Mouse (Mus musculus): ENCODE measurements around the gene B3galt2.
"Not testable (repeated sequence)": the region's sequence is repeated elsewhere in the genome, so short reads cannot be mapped to it uniquely, and the experiment has no call there.

Gene B3galt2

DNA sequence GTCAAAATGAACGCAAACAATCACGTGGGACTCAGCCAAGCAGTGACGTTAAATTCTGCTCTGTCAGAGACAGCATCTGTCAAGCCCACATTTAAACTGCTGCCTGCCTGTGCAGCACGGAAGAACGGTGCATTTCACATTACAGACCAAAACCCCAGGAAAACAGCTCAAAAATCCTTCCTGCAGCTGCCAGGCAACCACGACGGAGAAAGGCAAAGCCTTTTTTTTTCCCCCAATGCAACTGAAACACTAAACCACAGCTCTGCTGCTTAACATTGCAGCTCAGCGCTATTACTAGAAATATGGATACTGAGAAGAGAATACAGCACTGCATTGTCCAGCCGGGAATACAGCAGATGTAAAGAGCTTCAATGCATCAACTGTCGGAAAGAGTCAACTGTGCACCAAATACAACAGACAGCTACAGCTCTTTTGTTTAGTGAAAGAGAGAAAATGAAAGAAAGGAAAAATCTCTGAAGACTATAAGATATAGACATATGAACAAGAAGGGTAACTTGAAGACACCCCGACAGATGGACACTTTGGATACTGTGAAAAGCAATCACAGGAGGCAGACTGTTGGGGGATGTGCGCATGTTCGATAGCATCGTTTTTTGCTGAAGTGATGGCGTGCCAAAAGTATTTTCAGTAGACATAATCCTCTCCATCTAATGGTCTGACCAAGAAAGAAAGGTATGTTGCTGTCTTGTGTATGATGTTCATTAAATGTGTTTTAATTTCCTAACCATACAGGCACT, at the start of gene B3galt2:
B3galt2 (plus strand) TSS at position 15 of the 758 bp plus-strand sequence.
- DNase-seq (ENCODE audit: extremely low read depth, insufficient read length, low spot score), result no peak

DNA sequence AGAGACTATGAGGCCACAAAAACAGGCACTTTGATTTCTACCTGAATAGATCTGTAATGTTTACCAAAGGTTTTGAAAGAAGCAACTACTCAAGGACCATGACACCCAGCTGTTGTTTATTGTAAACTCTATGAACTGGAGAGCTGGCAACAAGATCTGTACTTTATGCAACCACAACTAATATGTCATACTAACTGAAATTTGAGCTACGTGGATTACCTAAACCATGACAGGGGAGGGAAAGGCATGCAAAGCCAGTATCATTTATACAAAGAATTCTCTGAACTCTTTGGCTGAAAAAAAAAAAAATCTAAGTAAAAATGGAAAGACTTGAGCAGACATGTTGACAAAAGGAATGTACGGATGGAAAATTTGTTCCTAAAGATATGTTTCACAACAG, 43.6 kb upstream of the B3galt2 start:
- DNase-seq (ENCODE audit: extremely low read depth, insufficient read length, low spot score), result no peak

DNA sequence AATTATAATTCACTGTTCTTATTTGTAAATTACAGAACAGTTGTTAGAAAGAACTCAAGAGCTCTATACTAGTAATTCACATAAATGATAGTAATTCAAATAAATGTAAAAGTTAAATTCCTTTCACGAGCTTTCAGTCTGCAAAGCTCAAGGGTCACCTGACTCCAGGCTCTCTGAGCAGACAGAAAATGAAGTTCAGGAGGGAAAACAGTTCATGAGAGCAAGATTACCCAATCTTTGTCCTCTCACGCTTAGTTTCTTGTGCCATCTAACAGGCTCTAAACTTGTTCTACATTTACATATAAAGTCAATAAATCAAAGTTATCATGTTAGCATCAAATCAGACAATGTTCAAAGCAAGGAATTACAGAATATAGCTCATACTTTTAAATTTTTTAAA, 31.6 kb upstream of the B3galt2 start:
- no peak for DNase-seq (ENCODE audit: extremely low read depth, insufficient read length, low spot score)

DNA sequence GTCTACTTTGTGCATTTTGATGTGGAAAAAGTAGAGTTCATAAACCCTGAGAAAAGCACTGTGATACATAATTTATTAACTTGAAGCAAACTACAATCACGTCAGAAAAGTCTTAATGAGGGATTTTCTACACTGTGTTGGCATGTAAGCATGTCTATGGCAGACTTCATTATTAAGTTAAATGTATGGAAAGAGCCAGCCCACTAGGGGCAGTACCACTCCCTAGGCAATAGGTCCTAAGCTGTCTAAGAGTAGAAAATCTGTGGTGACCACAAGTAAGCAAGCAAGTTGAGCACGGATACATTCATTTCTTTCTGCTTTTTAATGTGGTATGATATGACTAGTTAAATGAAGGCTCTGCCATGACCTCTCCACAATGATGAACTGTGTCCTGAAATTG, 27.6 kb upstream of the B3galt2 start:
- no peak for DNase-seq (ENCODE audit: extremely low read depth, insufficient read length, low spot score)

DNA sequence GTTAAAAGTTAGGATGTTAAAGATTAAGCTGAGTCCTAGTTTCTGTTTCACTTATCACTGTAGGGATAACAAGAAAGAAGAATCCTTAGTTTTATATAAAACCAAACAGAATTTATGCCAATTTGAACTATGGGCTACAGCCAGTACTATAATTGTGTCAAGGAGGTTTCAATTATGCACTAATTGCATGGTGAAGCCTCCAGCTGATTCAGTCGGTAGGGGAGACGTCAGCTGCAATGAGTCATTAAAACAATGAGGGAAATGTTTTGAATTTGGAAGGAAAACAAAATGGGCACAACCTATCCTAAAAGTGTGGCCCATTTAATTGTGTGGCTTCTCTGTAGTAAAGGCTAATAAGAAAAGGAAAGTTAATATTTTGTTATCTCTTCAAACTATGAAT, 20.7 kb upstream of the B3galt2 start:
- no peak for DNase-seq (ENCODE audit: extremely low read depth, insufficient read length, low spot score)

DNA sequence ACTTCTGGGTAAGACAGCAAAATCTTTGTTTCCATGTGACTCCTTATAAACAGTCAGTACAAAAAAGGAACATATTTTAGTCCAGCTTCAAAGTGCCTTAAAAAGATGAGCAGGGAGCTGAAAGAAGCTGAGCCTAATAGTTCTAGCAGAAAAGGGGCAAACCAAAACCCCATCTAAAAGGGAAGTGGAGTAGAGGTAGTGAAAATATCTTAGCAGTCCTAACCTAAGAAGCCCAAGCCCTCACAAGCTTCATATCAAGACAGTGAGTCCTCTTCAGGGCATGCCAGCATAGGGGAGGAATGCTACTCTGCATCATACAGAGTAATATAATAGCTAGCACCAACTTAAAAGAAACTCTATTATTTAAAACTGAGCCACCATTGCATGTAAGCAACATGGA, 18.5 kb upstream of the B3galt2 start:
- no peak for DNase-seq (ENCODE audit: extremely low read depth, insufficient read length, low spot score)

DNA sequence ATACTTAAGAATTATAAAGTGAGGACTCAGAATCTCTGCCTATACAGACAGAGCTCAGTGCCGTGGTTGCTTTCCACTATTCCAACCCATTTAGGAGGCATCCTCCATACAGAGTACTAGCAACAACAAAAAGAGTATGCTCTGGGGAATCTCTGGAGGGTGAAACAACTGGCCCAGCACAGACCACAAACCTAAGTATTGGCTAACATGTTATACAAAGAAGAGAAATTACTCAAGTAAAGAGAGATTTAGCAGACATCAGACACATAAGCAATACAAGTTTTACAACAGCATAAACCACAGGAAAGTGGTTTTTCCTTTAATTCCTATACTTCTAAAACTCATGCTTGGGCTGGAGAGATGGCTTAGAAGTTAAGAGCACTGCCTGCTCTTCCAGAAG, 17.8 kb upstream of the B3galt2 start:
- DNase-seq (ENCODE audit: extremely low read depth, insufficient read length, low spot score), result no peak

DNA sequence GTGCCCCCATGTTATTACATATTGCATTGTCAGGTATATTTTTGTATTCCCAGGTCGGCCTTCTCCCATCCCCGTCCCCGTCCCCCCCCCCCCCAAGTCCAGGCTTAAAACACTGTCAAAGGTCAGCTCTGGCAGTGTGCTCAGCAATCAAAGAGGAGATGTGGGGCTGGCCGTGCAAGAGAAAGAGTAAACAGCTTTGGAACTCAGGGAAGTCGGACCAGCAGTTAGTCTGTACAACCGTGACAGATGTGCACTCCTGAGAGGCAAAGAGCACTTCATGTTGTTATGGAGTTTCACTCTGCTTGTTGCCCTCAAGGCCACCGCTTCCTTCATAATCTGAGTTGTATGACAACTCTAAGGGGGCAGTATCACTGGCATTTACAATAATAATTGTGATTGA, 9.1 kb upstream of the B3galt2 start:
- no peak for DNase-seq (ENCODE audit: extremely low read depth, insufficient read length, low spot score)

DNA sequence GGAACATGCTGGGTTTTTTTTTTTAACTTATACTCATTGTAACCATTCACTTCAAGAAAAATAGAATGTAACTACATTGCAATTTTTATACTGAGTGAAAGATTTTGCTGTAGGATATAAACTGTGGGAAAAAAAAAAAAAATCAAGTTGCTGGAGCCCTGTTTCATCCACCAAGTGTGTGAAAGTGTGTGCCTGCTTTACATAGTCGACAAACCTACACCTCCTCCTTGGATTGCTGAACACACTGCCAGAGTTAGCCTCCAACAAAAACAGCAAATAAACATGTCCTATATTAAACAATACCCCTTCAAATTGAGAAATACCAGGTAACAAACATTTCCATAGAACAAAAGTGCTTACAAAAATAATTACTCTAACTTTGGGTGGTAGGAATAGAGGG, 8.1 kb upstream of the B3galt2 start:
- DNase-seq (ENCODE audit: extremely low read depth, insufficient read length, low spot score), result no peak

DNA sequence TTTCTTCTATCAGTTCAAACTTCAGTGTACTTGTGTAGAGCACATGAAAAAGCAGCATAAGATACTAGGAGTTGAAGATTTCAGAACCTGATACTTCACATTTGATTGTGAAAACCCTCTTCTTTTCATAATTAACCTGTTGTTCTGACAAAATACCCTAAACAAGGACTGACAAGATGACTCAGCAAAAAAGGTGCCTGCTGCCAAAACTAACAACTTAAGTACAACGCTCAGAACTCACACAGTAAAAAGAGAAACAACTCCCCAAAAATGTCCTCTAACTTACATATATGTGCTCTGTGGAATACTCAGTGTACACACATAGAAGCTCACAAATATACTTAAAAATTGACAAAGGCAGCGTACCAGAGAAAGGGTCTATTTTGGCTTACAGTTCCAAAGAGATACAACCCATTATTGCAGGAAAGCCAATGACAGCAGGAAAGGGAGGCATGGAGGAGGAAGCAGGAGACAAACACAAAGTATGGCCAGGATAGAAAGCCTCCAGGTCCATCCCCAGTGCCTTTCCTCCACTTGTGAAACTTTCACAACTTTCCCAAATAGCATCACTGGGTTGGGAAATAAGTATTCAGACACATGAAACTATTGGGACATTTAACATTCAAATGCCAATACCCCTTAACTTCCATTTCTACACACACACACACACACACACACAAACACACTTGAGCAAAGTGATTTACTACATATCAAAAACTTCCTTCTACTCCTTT, 7.4 kb upstream of the B3galt2 start:
- no peak for DNase-seq (ENCODE audit: extremely low read depth, insufficient read length, low spot score)

DNA sequence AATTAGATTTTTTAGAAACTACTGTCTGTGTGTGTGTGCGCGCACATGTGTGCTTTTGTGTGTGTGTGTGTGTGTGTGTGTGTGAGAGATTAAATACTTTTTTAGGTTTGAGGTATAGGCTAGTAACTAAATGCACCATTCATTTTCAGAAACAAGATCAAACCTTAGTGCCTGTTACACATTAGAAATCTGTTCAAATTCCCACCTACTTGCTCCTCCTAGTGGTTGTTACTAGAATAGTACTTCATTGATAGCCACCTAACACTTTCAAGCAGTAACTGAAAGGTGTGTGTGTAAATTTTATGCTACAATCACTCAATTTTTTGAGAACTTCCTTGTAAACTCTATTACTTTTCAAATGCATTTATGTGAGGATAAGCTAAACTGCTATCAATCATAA, 3.8 kb downstream of the B3galt2 start:
- DNase-seq (ENCODE audit: extremely low read depth, insufficient read length, low spot score), result no peak

DNA sequence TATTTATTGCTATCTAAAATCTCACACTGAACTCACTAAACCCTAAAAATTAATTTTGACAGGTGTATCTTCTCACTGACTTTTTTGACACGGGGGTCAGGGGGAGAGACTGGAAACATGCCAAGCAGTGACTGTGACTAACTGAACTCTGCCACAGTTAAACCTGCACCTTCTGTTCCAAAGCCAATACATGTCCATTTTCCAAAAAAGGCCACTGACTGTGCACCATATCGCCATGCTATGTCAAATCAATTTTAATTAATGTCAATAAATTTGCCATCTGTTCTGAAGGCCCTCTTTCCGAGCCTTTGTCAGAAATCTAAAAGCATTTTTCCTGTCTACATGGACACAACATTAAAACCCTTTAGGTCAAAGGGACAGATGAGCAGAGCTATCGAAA, 4.9 kb downstream of the B3galt2 start:
- DNase-seq (ENCODE audit: extremely low read depth, insufficient read length, low spot score), result no peak

DNA sequence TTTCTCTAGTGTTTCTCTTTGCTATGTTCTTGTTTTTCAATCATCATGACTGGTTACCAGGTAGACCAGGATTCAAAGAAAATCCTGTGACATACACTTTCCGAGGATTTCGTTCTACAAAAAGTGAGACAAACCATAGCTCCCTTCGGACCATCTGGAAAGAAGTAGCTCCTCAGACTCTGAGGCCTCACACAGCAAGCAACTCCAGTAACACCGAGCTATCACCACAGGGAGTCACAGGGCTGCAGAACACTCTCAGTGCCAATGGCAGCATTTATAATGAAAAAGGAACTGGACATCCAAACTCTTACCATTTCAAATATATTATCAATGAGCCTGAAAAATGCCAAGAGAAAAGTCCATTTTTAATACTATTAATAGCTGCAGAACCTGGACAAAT, 5.8 kb downstream of the B3galt2 start:
- no peak for DNase-seq (ENCODE audit: extremely low read depth, insufficient read length, low spot score)

DNA sequence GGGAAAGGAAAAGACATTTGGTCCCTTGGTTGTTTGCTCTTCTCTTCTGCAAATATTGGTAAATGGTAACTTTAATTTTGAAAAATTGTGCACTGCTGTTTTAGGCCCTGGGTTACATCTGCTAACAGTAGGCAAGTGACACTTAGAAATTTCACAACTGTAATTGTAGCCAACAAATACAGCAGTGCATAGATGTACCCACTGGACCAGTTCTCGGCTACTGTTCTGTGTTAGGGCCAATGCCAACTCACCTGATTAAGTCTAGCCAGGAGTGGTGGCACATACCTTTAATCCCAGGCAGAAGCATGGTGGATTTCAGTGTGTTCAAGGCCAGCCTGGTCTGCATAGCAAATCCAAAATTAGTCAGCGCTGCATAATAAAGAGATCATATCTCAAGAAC, 9.9 kb downstream of the B3galt2 start:
- no peak for DNase-seq (ENCODE audit: extremely low read depth, insufficient read length, low spot score)

DNA sequence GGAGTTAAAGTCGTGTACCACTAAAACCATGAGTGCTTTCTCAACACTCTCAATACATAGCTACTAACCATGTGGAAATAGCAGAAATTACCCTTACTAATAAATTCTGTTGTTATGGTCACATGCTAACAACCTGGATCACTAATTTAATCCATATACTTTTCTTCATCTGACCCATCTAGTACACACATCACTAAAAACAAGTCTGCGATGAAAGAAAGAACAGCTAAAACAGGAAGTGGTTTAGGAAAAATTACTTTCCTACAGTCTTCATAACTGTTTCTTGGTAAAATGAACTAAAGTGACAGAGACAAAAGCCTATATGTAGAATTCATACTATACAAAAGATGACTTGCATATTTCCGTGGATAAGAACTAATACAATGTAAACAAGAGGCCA, 13.2 kb downstream of the B3galt2 start:
- no peak for DNase-seq (ENCODE audit: extremely low read depth, insufficient read length, low spot score)

DNA sequence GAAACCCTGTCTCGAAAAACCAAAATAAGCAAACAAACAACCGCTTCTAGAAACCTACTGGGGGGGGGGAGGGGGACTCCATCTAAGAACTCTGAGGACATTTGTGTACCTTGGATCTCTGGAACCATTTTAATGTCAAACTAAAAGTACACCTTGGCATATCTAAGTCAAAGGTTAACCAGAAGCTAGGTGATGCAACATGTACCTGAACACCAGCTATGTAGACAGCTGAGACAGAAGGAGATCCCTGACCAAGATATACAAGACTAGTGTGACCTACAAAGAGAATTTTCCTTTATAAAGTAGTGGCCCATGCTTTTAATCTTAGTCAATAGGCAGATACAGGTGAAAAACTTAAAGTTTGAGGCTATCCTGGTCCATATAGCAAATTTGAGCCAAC, 22.7 kb downstream of the B3galt2 start:
- no peak for DNase-seq (ENCODE audit: extremely low read depth, insufficient read length, low spot score)

DNA sequence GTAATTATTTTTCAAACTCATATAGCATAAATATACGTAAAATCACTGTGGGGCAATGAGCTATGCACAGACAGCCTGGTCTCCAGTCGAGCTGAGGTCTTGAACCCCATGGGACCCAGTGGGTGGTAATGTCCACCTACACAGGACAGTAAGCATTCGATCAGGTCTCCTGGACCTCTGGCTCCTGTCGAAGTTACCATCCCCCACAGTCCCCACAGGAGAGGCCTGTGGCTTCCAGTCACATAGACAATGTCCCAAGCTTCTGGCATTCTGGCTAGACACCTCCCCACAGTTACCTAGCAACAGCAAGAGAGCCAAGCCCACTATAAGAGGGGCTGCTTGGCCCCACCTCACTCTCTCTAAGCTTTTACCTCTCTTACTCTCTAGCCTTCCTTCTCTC, 24.3 kb downstream of the B3galt2 start:
- DNase-seq (ENCODE audit: extremely low read depth, insufficient read length, low spot score), result not testable (repeated sequence)

DNA sequence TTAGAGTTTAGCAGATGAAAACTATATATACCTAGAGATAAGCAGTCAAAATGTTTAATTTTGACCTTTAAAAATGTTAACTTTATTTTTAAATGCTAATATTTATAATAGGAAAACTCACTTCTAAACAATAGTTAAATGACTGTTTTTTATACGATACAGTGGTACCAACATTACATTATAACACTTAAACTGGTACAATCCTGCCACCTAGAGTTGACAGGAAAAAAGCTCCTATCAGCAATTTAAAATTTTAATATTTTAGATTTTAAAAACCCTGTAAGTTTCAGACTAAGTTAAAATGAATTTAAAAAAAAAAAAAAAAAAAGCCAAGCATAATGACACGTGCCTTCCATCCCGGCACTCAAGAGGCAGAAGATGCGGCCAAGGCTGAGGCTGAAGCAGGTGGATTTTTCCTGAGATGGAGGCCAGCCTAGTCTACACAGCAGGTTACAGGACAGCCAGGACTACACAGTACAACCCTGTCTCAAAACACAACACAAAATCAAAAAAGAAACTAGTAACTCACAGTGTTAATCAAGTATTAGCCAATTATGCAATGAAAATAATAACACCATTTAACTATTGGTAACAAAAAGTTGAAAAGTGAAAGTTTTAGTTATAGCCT, 35.4 kb downstream of the B3galt2 start:
- no peak for DNase-seq (ENCODE audit: extremely low read depth, insufficient read length, low spot score)

DNA sequence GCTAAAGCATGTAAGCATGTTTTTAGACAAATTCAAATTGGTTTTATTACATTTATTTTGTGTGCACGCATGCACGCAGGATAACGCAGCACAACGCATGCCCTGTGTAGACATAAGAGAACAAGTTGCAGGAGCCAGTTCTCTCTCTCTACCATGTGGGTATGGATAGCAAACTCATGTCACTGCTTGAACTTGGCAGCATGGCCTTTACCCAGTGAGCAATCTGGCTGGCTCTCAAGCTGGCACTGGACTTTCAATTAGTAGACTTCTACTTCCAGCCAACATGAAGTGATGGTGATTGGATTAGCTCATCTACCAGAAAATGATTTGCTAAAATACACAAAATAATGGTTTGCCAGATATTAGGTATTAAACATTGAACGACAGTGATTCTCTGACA, 40.6 kb downstream of the B3galt2 start:
- no peak for DNase-seq (ENCODE audit: extremely low read depth, insufficient read length, low spot score)

DNA sequence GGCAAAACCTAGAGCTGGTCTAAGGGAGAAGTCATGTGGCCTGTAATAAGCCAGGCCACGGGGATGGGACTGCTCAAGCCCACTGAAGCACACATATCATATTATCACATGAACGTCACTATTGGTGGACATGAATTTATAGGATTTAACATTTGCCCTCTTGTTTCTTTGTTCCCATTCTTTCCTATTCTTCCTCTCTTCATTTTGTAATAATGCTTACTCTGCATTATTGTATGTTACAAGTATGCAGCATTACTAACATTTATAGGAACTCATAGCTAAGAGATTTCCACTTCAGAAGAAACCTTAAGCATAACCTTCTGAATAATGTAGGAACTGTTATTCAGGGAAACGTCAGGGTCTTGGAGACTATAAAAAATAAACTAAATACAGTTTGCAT, 44.4 kb downstream of the B3galt2 start:
- DNase-seq (ENCODE audit: extremely low read depth, insufficient read length, low spot score), result no peak

DNA sequence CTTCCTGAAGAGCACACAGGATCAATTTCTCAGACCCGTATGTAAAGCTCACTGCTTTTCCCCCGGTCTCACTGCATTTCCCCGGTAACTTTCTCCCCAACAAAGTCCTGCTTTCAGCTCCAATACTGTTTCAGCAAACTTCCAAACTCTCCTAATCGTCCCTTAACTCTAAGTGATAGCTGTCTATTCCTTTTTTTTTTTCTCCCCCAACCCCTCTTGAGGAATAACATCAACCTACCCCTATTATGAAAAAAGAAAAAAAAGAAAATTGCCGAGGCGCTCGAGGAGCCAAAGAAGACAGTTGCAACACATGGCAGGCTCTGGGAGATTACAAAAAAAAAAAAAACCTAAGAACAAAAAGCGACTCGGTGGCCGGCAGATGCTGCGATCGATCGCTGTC, 61.3 kb downstream of the B3galt2 start:
- no peak for DNase-seq (ENCODE audit: extremely low read depth, insufficient read length, low spot score)

DNA sequence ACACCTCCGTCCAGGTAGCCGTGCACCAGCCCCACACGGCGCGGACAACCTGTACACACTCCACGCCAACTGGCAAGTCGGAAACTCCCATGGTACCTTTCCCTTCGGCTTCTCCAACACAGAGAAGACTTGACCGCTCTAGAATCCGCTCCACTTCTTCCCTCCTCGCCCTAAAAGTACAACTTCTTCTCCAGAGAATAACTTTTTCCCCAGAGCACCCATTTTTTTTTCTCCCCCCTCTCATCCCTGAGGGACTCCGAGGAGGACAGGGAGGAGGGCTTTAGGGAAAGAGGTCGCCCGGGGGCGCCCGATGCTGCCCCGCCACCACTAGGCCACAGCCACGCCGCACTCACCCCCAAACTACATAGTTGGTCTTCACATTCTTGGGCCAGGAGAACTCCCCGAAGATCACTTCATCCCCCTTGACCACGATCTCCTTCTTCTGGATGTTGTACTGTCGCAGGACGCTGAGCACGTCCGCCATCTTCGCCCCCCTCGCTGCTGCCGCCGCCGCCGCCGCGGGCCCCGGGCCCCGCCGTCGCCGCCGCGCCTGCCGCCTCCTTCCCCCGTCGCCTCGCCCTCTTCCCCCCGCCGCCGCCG, 61.8 kb downstream of the B3galt2 start:
- peak; percentile 81 for DNase-seq (ENCODE audit: extremely low read depth, insufficient read length, low spot score)
